Mouse (Mus musculus) liver, adult (tissue): ENCODE results near the gene Baz1b.

ENCODE experiments used
- GATA4 ChIP-seq: IDR thresholded peaks from 2 replicates; pipeline ENCODE4 v1.6.1; 2014; ENCODE audit warnings: mild to moderate bottlenecking, low read length; ENCODE audit not compliant: insufficient replicate concordance

The Baz1b gene

GRCm38 (mm10) chr5:135186621-135187348 is at the start of gene Baz1b:
Gene Baz1b (plus strand): TSS chr5:135187264.
- peak; percentile 80; the same call in 1 of the 2 replicates for TF ChIP-seq GATA4

GRCm38 (mm10) chr5:135139881-135140280 is 47.2 kb upstream of the Baz1b start:
- TF ChIP-seq GATA4 = no peak

GRCm38 (mm10) chr5:135144469-135144868 is 42.6 kb upstream of the Baz1b start:
- TF ChIP-seq GATA4 = no peak

GRCm38 (mm10) chr5:135145532-135145931 is 41.5 kb upstream of the Baz1b start:
- TF ChIP-seq GATA4 = no peak

GRCm38 (mm10) chr5:135145955-135146354 is 41.1 kb upstream of the Baz1b start:
- TF ChIP-seq GATA4 = no peak

GRCm38 (mm10) chr5:135148715-135149052 is 38.4 kb upstream of the Baz1b start:
- TF ChIP-seq GATA4 = no peak

- no peak; the same call in 1 of the 2 replicates for TF ChIP-seq GATA4
Measured at GRCm38 (mm10) chr5:135149053-135149819, 37.8 kb upstream of the Baz1b start, which contains the start of gene Tbl2. Gene Tbl2 (plus strand): TSS chr5:135149657.

GRCm38 (mm10) chr5:135149820-135150178 is 37.3 kb upstream of the Baz1b start:
- TF ChIP-seq GATA4 = no peak

GRCm38 (mm10) chr5:135156496-135156895 is 30.6 kb upstream of the Baz1b start:
- TF ChIP-seq GATA4 = no peak

GRCm38 (mm10) chr5:135161221-135161620 is 25.8 kb upstream of the Baz1b start:
- TF ChIP-seq GATA4 = no peak

GRCm38 (mm10) chr5:135161650-135162049 is 25.4 kb upstream of the Baz1b start:
- no peak for TF ChIP-seq GATA4

- TF ChIP-seq GATA4 = no peak
Measured at GRCm38 (mm10) chr5:135162361-135162760, 24.7 kb upstream of the Baz1b start.

- no peak for TF ChIP-seq GATA4
Measured at GRCm38 (mm10) chr5:135162821-135163220, 24.2 kb upstream of the Baz1b start.

GRCm38 (mm10) chr5:135166909-135167308 is 20.2 kb upstream of the Baz1b start:
- no peak for TF ChIP-seq GATA4

- no peak for TF ChIP-seq GATA4
Measured at GRCm38 (mm10) chr5:135167469-135167868, 19.6 kb upstream of the Baz1b start.
